Mouse (Mus musculus) kidney, postnatal 14 days (tissue): ENCODE results near the gene Kpna7.
"Not testable (repeated sequence)": the region's sequence is repeated elsewhere in the genome, so short reads cannot be mapped to it uniquely, and the experiment has no call there.

ENCODE experiments used
- DNase-seq: peaks from one replicate; pipeline ENCODE4 v3.0.0; 2022; ENCODE audit warnings: mixed read lengths

Gene Kpna7

DNA sequence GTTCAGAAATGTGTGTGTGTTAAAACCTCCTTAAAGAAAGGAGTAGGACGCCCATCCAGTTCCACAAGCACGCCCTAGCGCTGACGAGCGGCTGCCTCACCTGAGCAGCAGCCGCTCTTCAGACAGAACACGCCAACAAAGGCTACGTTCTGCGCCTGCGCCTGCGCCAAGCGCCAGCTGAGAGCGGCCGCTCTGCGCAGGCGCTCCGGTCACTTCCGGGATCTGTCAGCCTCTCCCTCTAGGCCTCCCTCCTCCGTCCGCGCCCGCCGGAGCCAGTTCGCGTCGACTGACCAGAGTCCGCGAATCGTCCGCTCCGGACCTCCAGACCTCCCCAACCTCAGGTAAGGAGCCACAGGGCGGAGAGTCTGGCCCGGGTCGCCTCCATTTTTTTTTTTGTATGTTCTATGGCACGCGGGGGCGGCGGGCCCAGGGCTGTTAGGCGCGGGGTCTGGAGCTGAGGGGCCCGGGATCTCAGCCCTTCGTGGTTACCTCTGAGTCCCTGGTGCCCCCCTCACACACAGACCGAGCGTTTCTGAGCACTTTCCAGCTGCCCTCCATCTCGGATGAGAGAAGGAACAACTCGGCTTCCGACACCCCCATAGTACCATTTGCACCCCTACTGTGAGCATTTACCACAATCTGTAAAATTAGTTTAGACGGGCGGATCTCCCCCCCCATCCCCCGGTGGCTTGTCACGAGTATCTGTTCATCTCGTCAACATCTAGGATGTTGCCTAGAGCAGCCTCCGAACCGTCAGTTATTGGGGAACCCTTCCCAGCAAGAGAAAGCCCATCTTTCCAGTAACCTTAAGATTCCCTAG is at the start of gene Kpna7, which contains the start of gene Arpc1a:
Kpna7 (minus strand) TSS at position 399 of the 820 bp plus-strand sequence.
Arpc1a (plus strand) TSS at position 199 of the 820 bp plus-strand sequence.
- DNase-seq, result peak; percentile 98

DNA sequence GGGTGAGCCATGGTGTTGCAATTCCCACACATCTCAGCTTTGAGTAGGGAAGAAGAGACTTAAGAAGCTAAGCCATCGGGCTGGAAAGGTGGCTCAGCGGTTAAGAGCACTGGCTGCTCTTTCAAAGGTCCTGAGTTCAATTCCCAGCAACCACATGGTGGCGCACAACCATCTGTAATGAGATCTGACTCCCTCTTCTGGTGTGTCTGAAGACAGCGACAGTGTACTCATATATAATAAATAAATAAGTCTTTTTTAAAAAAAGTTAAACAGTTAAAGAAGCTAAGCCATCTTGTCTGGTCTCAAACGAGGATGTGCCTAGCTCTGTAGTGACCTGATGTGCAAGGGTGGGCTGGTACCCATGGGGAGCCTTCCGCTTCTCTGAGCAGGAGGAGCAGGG is 49.4 kb upstream of the Kpna7 start:
- DNase-seq, result not testable (repeated sequence)

DNA sequence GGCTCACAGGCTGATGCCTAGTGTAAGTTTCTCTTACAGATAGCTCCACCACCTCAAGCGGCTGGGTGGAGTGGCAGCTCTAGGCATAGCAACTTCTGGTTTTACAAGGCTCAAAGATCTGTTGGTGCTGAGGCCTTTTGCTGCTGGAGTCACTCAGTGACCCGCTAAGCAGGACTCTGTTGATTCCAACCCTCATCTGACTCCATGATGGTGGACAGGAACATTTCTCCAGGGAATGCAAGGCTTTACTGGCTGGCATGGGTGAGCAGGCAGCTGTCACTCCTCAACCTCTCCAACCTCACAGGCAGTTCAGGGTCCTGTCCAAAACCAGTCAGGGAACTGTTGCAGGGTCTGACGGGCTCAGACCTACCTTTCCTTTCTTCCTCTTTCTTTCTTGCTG is 47.2 kb upstream of the Kpna7 start:
- no peak for DNase-seq

DNA sequence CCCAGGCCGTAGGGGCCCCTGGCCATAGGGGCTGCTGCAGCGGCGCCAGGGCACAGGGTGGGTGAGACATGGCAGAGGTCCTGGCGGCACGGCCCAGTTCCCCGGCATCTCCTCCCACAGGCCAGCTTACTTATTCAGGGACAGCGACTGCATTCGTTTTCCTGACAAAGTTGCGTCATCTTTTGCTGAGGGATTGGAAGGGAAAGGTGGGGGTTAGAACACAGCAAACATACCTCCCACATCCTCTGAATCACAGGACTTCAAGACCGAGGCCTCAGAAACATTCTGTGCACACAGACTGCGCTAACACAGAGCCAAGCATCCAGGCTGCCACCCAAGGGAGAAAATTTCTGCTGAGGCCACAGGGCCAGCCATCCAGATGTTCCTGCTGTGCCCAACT is 46.4 kb upstream of the Kpna7 start:
- no peak for DNase-seq

DNA sequence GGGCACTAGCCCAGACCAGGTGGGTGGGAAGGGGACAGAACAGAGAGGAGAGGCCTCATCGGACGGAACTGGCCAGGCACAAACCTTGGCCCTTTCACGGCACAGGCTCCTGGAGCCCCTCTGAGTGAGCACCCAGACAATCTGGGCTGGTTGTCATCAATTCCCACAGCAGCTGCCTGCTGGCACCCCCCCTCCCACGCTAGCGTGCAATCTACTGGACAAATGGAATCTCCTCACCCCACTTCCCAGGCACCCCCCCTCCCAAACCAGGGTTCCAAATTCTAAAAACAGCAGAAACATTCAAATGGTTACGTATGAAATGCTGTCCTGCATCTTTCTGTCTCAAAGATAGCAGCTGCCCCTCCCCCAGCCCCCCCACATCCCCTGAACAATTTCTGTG is 45.9 kb upstream of the Kpna7 start:
- not testable (repeated sequence) for DNase-seq

DNA sequence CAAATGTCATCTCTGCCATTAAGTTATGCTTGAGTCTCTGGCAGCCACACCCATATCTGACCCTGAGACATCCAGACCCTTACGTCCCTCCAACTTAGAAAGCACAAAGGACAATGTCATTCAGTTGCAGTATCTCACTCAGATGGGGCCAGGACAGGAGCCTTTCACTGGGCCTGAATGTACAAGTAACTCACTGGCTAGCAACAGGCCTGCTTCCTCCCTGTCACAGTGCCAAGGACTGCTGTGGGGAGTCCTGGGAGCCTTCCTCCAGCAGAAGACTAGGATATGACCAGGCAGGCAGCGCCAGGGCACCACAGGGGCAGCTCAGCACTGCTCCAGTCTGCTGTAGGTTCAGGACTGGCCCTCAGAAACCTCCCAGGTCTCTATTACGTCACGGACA is 45.3 kb upstream of the Kpna7 start:
- DNase-seq, result no peak

DNA sequence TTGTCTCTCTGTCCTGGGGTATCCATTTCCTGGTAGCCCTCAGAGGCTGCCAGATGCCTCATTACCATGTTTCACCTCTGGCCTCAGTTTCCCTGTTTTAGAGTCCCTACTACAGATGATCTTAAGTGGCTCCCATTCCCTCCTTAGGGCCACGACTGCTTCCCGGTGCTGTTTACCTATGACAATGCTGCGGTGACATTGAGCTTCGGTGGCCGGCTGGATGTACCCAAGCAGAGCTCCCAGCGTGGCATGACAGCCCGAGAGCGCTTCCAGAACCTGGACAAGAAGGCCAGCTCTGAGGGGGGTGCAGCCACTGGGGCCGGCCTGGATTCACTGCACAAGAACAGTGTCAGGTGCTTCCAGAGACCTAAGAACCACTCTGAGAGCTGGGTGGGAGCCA is 42.8 kb upstream of the Kpna7 start:
- DNase-seq, result no peak

DNA sequence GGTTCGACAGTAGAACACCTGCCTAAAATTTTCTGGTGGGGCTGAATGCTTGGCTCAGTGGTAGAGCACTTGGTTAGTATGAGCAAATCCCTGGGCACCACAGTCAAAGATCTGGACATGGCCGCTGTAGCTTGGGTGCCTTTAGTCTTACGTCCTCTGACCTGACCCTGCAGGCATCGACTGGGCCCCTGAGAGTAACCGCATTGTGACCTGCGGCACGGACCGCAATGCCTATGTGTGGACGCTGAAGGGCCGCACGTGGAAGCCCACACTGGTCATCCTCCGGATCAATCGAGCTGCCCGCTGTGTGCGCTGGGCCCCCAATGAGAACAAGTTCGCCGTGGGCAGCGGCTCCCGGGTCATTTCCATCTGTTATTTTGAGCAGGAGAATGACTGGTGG is 39.6 kb upstream of the Kpna7 start:
- no peak for DNase-seq

DNA sequence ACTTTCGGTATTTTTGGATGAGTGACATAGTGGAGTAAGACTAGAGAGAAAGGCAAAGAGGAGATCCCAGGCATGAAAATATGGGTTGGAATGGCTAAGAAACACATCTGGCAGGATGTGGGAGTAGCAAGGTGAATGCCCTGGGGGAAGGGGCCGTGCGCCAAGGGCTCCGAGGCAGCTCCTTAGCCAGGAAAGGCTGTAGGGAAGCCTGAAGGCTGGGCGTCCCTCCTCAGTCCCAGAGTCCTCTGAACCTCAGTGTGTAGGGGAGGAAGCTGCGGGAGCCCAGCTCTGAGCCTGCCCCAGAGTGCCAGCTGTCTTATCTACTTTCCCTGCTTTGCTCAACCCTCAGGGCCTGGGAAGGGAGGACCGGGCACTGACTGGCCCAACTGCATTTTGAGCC is 37.1 kb upstream of the Kpna7 start:
- no peak for DNase-seq

DNA sequence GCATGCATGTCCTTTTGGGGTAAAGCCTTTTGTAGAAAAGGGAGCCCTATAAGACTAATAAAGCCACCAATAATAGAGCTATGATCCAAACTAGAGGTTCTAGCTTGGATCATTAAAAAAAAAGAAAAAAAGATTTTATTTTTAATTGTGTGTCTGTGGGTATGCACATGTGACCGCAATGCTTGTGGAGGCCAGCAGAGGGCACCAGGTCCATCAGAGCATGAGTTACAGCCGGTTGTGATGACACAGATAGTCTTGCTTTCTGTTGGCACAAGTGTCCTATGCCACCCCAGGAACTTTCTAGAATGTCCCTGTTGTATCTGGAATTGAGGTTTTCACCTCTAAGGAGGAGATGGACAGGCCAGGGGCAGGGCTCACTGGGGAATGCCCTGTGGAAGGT is 35.6 kb upstream of the Kpna7 start:
- DNase-seq, result no peak

DNA sequence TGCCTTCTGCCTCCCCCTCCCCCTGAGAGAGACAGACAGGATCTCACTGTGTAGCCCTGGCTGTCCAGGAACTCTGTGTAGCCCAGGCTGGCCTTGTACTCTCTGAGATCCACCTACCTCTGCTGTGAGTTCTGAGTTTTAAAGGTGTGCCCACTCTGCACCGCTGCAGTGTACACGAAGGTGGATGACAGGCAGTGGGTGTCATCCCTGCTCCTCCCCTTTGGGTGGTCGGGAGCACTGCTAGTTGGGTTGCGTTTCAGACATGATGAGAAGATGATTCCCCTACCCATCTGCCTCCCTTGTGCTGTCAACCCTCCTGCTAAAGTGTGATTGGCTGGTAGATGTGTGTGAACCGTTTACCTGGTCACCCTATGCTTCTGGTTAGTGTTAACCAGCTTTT is 34.6 kb upstream of the Kpna7 start:
- DNase-seq, result no peak

DNA sequence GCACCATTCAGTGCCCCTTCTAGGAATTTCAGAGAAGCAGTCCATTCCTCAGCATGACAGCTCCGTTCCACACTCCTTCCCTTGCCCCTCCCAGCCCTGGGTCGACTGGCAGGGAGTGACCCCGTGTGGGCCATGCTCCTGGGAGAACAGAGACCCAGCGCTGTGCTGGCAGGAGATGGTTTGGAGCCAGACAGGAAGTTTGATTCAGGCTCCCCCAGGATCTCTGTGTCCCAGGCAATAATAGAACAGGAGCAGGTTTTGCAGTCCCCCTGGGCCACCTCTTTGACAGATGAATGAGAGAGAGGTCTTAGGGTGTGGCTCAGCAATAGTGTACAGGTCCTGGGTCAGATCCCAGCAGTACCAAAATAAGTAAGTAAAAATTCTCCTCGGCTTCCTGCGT is 34.2 kb upstream of the Kpna7 start:
- peak; percentile 30 for DNase-seq

DNA sequence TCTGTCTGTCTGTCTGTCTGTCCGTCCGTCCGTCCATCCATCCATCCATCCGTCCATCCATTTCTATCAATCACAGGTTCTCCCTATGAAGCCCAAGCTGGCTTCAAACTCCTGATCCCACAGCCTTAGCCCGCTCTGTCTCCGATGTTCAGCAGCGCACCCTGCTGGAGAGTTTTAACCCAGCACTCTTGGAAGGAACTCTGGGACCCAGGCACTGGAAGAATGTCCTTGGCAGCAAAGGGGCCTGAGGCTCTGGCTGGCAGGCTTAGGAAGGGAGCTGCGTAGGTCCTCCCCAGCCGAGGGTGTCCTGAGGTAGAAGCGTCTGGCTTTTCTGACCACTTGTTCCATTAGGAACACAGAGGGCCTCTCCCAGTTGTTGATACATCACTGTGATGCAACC is 33.1 kb upstream of the Kpna7 start:
- DNase-seq, result peak; percentile 67

DNA sequence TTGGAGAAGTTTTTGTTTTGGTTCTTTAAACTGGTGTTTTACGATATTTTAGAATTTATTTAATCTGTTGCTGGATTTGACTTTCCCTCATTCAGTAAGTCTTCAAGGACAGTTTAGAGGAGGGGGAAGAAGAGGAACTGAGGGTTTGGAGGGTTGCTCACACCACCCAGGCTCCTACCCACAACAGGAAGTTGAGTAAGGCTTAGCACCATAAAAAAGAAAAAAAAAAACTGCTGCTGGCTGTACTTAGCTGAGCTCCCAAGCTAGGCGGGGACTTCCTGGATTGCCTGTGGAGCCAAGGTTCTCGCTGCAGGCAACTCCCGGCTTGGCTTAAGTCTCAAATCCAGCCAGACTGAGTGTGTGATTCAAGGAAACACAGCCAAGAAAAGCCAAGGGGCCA is 32.5 kb upstream of the Kpna7 start:
- peak; percentile 85 for DNase-seq

DNA sequence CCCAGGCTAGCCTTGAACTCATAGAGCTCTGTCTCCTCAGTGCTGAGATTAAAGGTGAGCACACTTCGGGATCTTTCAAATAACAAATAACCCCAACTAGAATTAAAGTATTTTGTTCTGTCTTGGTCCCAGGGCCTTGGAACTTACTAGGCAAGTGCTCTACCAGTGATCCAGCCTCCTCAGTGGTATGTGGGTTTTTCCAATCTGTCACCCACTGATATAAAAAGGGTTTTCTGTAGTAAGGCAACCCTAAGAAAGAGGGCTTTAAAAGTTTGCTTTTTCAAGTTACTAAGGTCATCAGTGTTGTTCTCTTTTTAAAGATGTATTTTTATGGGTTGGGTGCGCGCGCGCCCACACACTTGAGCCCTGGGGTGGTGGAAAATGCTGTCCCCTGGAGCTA is 31.9 kb upstream of the Kpna7 start:
- no peak for DNase-seq

DNA sequence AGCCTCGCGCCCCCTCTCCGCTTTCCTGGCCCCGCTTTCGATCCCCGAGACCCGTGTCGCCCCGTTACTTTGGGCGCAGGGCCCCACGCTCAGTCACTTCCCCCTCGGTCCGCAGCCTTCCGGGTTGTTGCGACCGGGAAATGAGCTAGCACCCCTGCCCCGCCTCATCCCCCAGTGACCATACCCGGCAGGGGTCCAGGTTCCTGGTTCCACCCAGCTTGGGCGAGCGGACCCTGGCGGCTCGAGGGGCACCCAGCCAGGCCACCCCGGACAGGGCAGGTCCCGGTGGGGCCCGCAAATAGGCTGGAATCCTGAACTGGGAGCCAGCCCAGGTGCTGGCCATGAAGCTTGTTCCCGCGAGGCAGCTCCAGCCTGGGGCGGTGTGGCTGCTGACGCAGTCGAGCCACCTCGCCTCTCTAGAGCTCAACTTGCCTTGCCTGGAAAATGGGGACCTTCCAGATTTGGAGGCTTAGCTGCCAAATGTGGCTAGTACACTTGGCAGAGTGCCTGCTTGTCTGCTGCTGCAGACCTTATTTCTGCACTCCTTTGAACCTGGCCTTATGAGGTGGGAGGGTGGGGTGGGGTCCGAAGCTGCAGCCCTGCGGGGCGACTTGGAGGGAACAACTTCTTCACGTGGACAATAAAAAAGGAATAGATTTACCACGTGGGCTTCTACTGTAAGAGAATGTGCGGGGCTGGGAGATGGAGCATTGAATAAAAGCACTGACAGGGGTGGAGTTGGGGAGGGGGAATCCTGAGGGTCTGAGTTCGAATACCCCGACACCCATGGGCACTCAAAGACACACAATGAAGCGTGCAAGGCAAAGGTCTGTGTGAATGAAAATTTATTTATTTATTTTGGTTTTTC is 31.0 kb upstream of the Kpna7 start:
- peak; percentile 76 for DNase-seq

DNA sequence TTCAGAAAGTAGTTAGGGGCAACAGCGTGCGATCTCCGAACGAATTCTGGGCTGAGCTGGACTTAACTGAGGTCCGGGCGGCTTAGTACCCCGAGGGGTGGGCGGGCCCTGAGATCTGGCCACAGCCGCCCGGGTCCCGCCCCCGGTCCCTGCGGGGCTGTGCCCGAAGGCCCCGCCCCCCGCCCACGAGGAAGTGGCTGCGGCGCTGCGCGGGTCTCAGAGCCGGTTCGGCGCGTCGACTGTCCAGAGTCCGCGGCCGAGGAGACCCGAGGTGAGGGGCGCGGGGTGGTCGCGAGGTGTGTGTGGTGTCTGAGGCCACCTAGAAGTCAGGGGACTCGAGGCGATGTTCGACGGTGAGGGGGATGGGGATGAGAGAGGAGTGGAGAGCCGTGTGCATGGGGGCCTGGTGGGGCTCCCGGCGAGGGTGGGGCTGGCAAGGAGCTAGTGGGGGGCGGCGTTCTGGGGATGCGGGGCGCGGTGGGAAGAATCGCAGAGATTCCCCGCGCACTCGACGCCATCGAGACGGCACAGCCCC is 30.3 kb upstream of the Kpna7 start, which contains the start of gene Arpc1b:
Arpc1b (plus strand) TSS at position 145 of the 535 bp plus-strand sequence.
- DNase-seq, result peak; percentile 88

DNA sequence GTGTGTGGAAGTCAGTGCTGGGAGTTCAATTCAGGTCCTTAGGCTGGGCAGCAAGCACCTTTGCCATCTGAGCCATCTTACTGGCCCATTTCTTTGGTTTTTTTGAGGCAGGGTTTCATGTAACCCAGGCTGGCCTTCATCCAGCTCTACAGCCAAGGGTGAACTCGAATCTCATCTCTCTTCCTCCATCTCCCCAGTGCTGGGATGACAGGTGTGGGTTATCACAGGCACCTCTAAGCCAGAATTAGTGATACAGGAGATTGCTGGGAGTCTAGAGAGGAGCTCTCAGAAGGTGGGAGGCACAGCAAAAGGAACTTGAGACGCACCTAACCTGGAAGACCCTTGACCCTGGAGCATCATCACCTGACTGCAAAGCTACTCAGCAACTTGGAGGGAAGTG is 29.6 kb upstream of the Kpna7 start:
- no peak for DNase-seq

DNA sequence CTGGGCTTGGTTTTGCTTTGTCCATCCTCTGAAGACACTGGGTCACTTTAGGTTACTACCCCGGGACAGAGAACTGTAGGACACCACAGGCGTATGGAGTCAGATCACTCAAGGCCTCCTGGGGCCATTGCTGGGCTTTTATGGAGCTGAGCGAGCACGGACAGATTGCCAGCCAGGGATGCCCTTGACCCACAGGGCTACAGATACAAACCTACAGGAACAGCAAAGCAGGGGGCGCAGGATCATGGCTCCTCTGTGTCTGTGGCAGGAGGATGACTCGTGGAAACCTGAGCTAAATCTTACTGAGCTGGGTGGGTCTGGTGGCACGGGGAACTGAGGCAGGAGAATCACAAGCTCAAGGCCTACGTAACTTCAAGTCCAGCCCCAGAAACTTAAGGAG is 28.7 kb upstream of the Kpna7 start:
- DNase-seq, result no peak

DNA sequence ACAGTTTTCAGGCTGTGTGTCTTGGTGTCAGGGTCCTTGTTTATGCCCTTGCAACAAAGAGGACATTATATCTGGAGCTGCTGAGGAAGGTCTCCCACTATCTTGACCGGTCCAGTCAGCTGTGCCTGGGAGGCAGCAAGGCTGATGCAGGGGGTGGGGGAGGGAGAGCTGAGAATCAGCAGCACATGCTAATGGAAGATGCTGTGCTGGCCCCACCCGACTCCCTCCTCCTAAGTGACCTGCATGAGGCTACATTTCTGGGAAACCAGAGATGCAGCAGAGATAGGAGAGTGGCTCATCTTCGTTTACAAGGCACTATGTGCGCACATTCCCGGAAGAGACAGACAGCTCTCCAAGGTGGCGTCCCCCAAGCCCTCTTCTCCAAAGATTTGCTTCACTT is 26.6 kb upstream of the Kpna7 start:
- no peak for DNase-seq

DNA sequence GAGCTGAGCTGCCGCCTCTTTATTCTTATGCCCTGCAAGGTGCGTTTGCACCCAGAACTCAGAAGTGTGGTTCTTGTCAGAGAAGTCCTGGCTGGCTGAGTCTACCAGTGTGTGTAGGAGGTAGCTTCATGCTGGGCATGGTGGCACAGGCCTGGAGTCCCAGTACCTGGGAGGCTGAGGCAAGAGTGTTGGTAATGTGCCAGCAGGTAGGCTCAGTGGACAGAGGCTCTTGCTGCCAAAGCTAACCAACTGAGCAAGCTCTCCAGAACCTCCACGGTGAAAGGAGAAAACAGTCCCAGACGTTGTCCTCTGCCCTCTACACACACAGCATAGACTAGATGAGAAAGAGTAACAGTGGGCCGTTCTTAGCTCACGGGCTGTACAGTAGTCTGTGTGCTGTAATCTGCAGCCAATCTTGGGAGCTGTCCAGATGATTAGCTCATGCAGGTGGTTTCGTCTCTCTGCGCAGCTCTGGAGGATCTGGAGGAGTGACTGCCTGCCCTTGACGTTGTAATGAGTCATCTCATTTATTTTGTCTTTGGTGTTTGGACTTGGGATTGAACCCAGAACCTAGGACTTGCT is 22.0 kb upstream of the Kpna7 start:
- no peak for DNase-seq

DNA sequence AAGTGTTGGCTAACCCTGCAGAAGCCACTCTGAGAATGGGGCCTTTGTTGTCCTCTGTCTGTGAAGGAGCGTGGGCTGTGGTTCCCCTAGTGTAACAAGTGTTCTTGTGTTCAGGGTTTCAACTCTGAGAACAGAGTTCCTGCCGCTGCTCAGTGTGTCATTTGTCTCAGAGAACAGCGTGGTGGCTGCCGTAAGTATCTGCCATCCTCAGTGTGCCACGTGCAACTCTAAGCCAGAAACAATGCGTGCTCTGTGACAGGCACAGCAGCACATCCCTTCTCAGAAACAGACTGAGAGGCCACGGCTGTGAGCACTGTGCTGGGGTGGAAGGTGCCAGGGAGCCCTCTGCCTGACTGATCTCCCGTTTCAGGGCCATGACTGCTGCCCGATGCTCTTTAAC is 20.5 kb upstream of the Kpna7 start:
- no peak for DNase-seq

DNA sequence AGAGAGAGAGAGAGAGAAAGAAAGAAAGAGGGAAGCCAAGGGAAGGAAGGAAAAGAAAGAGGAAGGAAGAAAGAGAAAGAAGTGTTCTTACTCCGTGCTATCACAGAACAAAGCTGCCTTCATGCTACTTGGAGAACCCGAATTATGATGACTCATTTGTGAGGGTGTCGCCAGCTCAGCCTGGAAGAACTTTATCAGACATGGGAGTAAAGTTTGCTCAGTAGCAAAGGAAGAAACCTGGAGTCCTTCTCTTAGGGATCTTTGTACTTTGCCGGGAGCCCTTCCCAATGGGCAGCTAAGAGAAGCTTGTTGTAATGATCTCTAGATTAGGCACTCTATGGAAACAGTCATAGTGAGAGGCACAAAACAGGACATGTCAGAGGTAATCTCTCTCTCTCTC is 18.9 kb upstream of the Kpna7 start:
- DNase-seq, result no peak
